Mouse (Mus musculus): ENCODE data around the gene Cc2d1b.

DNA sequence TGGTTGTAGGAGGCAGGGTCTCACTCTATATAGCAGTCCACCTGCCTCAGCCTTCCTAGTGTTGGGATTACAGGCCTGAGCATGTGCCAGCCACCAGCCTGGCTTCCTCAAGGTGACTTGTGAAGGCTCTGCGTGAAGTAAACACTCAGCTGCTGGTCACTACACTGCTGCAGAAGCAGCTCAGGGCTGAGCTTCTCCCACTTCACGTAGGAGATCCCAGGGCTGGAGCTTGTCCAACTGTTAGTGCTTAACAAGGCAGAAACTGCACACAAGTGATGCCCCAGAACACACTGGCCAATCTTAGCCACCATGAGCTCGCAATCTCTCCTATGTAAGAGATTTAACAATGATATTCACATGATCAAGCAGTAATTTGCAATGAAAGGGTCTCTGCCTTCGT lies 15.0 kb downstream of the Cc2d1b start:
- TF ChIP-seq CTCF (IDR thresholded peaks at IDR 0.05; ENCODE audit: insufficient read depth, low read depth, low read length) (no peak), POLR2A (IDR thresholded peaks at IDR 0.05; ENCODE audit: insufficient read depth, low read depth, low read length) (no peak)

All from olfactory bulb, adult 2 months (tissue).